Comparison of ENCODE assay signal across 10 mouse cellular contexts in genomic region chr4:10290326-10290725, GRCm38 (mm10).
DNase-seq lines count a peak whose midpoint lies in the region; ATAC-seq lines count a peak whose summit lies in the region.
"Had no signal": no experiment of that assay in that cellular context is flagged by ENCODE, and none has a peak within 500 bp of the region (broad histone marks: within the 10 kb centered on the region; RNA-seq: fewer than 3 reads in every experiment).

No protein-coding gene starts in this region.

- peak; percentile 3 to 45 for DNase-seq in heart, adult 18-20 months
- peak; percentile 3 to 4 for DNase-seq in left cerebral cortex, postnatal 14 days (ENCODE audit: low spot score in 2 of 2)
- no peak for DNase-seq in left cerebral cortex, adult 9 months (ENCODE audit: low spot score in 2 of 2)
- DNase-seq in Muller cell, postnatal 12 days (ENCODE audit: inconsistent ontology term): peak; percentile 34
- DNase-seq in lung, postnatal 36 days: peak; percentile 49
- DNase-seq in kidney, postnatal 10 days: no peak
- DNase-seq: heart, adult 11 months had no signal

- H3K36me3 ChIP-seq in heart, embryonic 12.5 days: no peaks in the 10 kb centered on the region
- H3K36me3 ChIP-seq: liver, embryonic 12.5 days had no signal

- H3K9ac ChIP-seq in heart, embryonic 12.5 days: no peak overlapping the region
- H3K9ac ChIP-seq: liver, embryonic 12.5 days had no signal

- H3K4me1 ChIP-seq in heart, embryonic 12.5 days (replicated peaks): 0 out of 2 replicates have a peak, but pooled peaks cover 4% of the 10 kb centered on the region
- H3K4me1 ChIP-seq: liver, embryonic 12.5 days had no signal

- no peaks in the 10 kb centered on the region for H3K27me3 ChIP-seq in heart, embryonic 12.5 days (replicated peaks)
- H3K27me3 ChIP-seq: liver, embryonic 12.5 days had no signal

- H3K27ac ChIP-seq in heart, embryonic 12.5 days (ENCODE audit: poor library complexity, severe bottlenecking): no peak overlapping the region
- H3K27ac ChIP-seq: liver, embryonic 12.5 days had no signal

- intact Hi-C loops in left cerebral cortex, postnatal 14 days (cut with DNase I): no loop called here

- no peaks in the 10 kb centered on the region for H3K9me3 ChIP-seq in heart, embryonic 12.5 days (replicated peaks)
- H3K9me3 ChIP-seq: liver, embryonic 12.5 days had no signal

- no peak for ATAC-seq in heart, embryonic 12.5 days (ENCODE audit: insufficient number of reproducible peaks, low FRiP score)
- no peak for ATAC-seq in activated CD4-positive, CD25-positive, alpha-beta regulatory T cell, adult 4 months
- ATAC-seq: liver, embryonic 12.5 days had no signal

- H3K4me3 ChIP-seq in heart, embryonic 12.5 days: no peak overlapping the region
- H3K4me3 ChIP-seq: liver, embryonic 12.5 days had no signal

- H3K4me2 ChIP-seq in heart, embryonic 12.5 days: no peak overlapping the region
- H3K4me2 ChIP-seq: liver, embryonic 12.5 days had no signal

- WGBS in heart, embryonic 12.5 days: 66% methylated on average over 3 of the region's 3 CpGs

Comparison
In these comparisons a context has a peak if more than half of its experiments do, and no peak if none do; other contexts are left out.
1. DNase-seq: peak in heart, adult 18-20 months (2 of 2), left cerebral cortex, postnatal 14 days (2 of 2), Muller cell, postnatal 12 days (single experiment) and lung, postnatal 36 days (single experiment); none in left cerebral cortex, adult 9 months (0 of 2) and kidney, postnatal 10 days (single experiment).